Mouse (Mus musculus) G1E (cell line): ENCODE measurements at regions not wholly inside any gene's neighbourhood (a gene's known extent, or its start where the extent isn't known, plus 50 kb on each side); places are given as distances from the start of the nearest gene placed in this dataset.
"Not testable (repeated sequence)": the region's sequence is repeated elsewhere in the genome, so short reads cannot be mapped to it uniquely, and the experiment has no call there.

Source experiments
- ATAC-seq: 2 replicates; pipeline ENCODE4 v1.8.0; 2016; ENCODE audit warnings: mild to moderate bottlenecking; ENCODE audit not compliant: insufficient number of reproducible peaks, poor library complexity, low FRiP score, severe bottlenecking; ENCODE audit errors: extremely low read depth
- DNase-seq: peaks from one replicate; pipeline ENCODE4 v3.0.0; 2012; ENCODE audit warnings: low spot score
- H3K27me3 ChIP-seq: 2 replicates; pipeline ENCODE4 v1.6.1; 2012; ENCODE audit warnings: mild to moderate bottlenecking, low read length, inconsistent platforms; ENCODE audit not compliant: insufficient read depth
- H3K36me3 ChIP-seq: replicated peaks from 2 replicates; pipeline ENCODE3; 2012; ENCODE audit warnings: mild to moderate bottlenecking, inconsistent platforms
- H3K4me1 ChIP-seq: 2 replicates; pipeline ENCODE4 v1.6.1; 2012; ENCODE audit warnings: low read depth, low read length, inconsistent platforms, mixed read lengths; ENCODE audit not compliant: insufficient read depth
- H3K4me3 ChIP-seq: 2 replicates; pipeline ENCODE4 v1.5.1; 2012; ENCODE audit warnings: low read depth, mild to moderate bottlenecking, inconsistent platforms, low read length, moderate library complexity, mixed read lengths
- H3K9me3 ChIP-seq: replicated peaks from 2 replicates; pipeline ENCODE4 v1.6.1; 2012; ENCODE audit warnings: inconsistent platforms
- CTCF ChIP-seq: IDR thresholded peaks from 2 replicates; pipeline ENCODE4 v1.5.1; 2012; ENCODE audit warnings: low read depth, low read length, inconsistent platforms, mixed read lengths
- GATA1 ChIP-seq: IDR thresholded peaks from 2 replicates; pipeline ENCODE4 v1.6.1; 2012; ENCODE audit warnings: borderline replicate concordance, low read length, inconsistent platforms, mixed read lengths
- GATA2 ChIP-seq: IDR thresholded peaks from 2 replicates; pipeline ENCODE4 v1.6.1; 2012; ENCODE audit warnings: low read depth, low read length, inconsistent platforms, borderline replicate concordance
- POLR2AphosphoS5 ChIP-seq: IDR thresholded peaks from 2 replicates; pipeline ENCODE4 v1.6.1; 2012; ENCODE audit warnings: low read depth, low read length, inconsistent platforms; ENCODE audit not compliant: insufficient replicate concordance
- TAL1 ChIP-seq: conservative IDR thresholded peaks from 2 replicates; pipeline ENCODE4 v1.6.1; 2012; ENCODE audit warnings: low read depth, low read length, inconsistent platforms, mixed read lengths

- Histone ChIP-seq H3K27me3 (no peaks in the 10 kb centered on the region), H3K4me3 (no peak overlapping the region), H3K4me1 (no peaks in the 10 kb centered on the region), H3K9me3 (no peaks in the 10 kb centered on the region), H3K36me3 (no peaks in the 10 kb centered on the region)
- no peak for DNase-seq
- no peak for TF ChIP-seq POLR2AphosphoS5
- TF ChIP-seq GATA1 = no peak
- no peak for TF ChIP-seq GATA2
- TF ChIP-seq TAL1 = no peak
- no peak for TF ChIP-seq CTCF
- no peak for ATAC-seq
Measured at GRCm38 (mm10) chr5:12759634-12760033, 365.6 kb upstream of the Sema3a start.

- no peak for ATAC-seq
- no peaks in the 10 kb centered on the region for H3K27me3 ChIP-seq
- TF ChIP-seq POLR2AphosphoS5 = no peak
- TF ChIP-seq GATA2 = no peak
- H3K36me3 ChIP-seq = no peaks in the 10 kb centered on the region
- H3K4me3 ChIP-seq = no peak overlapping the region
- no peaks in the 10 kb centered on the region for H3K4me1 ChIP-seq
- H3K9me3 ChIP-seq = no peaks in the 10 kb centered on the region
- no peak for DNase-seq
Measured at GRCm38 (mm10) chr5:12767383-12767782, 357.8 kb upstream of the Sema3a start.

GRCm38 (mm10) chr5:12782681-12783080, 342.5 kb upstream of the Sema3a start:
- Histone ChIP-seq H3K27me3 (no peaks in the 10 kb centered on the region), H3K9me3 (no peaks in the 10 kb centered on the region), H3K4me3 (no peak overlapping the region), H3K4me1 (no peaks in the 10 kb centered on the region), H3K36me3 (no peaks in the 10 kb centered on the region)
- no peak for TF ChIP-seq GATA1
- no peak for TF ChIP-seq POLR2AphosphoS5
- no peak for TF ChIP-seq CTCF
- no peak for ATAC-seq
- DNase-seq = no peak

- no peaks in the 10 kb centered on the region for H3K27me3 ChIP-seq
- H3K9me3 ChIP-seq = no peaks in the 10 kb centered on the region
- ATAC-seq = no peak
- no peaks in the 10 kb centered on the region for H3K4me1 ChIP-seq
- TF ChIP-seq GATA1 (no peak), POLR2AphosphoS5 (no peak), TAL1 (no peak), CTCF (no peak), GATA2 (no peak)
- DNase-seq = no peak
- H3K4me3 ChIP-seq = no peak overlapping the region
- H3K36me3 ChIP-seq = no peaks in the 10 kb centered on the region
Measured at GRCm38 (mm10) chr5:12808729-12809128, 316.5 kb upstream of the Sema3a start.

GRCm38 (mm10) chr5:12809884-12810283, 315.3 kb upstream of the Sema3a start:
- ATAC-seq (no peak), DNase-seq (no peak)
- H3K36me3 ChIP-seq = no peaks in the 10 kb centered on the region
- H3K4me3 ChIP-seq = no peak overlapping the region
- no peaks in the 10 kb centered on the region for H3K9me3 ChIP-seq
- no peaks in the 10 kb centered on the region for H3K4me1 ChIP-seq
- TF ChIP-seq CTCF = no peak
- H3K27me3 ChIP-seq = no peaks in the 10 kb centered on the region

GRCm38 (mm10) chr5:12847207-12847606, 278.0 kb upstream of the Sema3a start:
- not testable (repeated sequence) for ATAC-seq

GRCm38 (mm10) chr5:12856869-12857268, 268.3 kb upstream of the Sema3a start:
- DNase-seq (no peak), ATAC-seq (no peak)
- H3K4me1 ChIP-seq = no peaks in the 10 kb centered on the region
- H3K36me3 ChIP-seq = no peaks in the 10 kb centered on the region
- H3K4me3 ChIP-seq = no peak overlapping the region
- H3K9me3 ChIP-seq = no peaks in the 10 kb centered on the region
- TF ChIP-seq POLR2AphosphoS5 = no peak
- no peak for TF ChIP-seq CTCF
- TF ChIP-seq GATA2 = no peak
- TF ChIP-seq TAL1 = no peak
- TF ChIP-seq GATA1 = no peak
- no peaks in the 10 kb centered on the region for H3K27me3 ChIP-seq

More at GRCm38 (mm10) chr5:12847207-12847606, 278.0 kb upstream of the Sema3a start:
- not testable (repeated sequence) for H3K9me3 ChIP-seq, DNase-seq, H3K4me3 ChIP-seq, H3K4me1 ChIP-seq, H3K36me3 ChIP-seq, H3K27me3 ChIP-seq
